Mouse (Mus musculus): ENCODE results near the gene Smim4. TPM values are rescaled to one million over a fixed set of nuclear protein-coding genes. Genes with fewer than 3 reads are reported as not detected.
A peak's percentile ranks its signal among the peaks of the same experiment; 100 is the strongest.

The Smim4 gene
- total RNA-seq, 2 experiments from 2014 or later = 26.9 to 30.3 TPM

DNA sequence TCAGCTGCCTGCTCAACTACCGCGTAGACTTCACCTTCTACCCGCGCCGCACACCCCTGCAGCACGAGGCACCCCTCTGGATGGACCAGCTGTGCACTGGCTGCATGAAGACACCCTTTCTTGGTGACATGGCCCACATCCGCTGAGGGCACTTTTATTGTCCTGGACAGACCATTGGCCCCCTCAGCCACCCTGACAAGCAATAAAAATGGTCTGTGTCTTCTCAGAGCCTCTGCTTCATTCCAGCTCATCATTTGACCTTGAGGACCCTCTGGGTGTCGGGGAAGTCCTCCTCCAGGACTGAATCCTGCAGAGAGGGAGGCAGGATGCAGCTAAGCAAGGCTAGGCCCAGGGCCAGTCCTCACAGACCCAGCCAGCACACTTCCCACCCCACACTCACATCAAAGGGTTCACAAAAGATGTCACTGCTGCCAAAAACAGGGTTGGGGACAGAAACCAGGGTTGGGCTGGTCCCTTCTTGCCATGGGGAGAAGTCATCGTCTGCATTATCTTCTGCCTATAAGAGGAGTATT lies 10.2 kb upstream of the Smim4 start:
- no peak for DNase-seq (ENCODE audit: low spot score in 2 of 2)

DNA sequence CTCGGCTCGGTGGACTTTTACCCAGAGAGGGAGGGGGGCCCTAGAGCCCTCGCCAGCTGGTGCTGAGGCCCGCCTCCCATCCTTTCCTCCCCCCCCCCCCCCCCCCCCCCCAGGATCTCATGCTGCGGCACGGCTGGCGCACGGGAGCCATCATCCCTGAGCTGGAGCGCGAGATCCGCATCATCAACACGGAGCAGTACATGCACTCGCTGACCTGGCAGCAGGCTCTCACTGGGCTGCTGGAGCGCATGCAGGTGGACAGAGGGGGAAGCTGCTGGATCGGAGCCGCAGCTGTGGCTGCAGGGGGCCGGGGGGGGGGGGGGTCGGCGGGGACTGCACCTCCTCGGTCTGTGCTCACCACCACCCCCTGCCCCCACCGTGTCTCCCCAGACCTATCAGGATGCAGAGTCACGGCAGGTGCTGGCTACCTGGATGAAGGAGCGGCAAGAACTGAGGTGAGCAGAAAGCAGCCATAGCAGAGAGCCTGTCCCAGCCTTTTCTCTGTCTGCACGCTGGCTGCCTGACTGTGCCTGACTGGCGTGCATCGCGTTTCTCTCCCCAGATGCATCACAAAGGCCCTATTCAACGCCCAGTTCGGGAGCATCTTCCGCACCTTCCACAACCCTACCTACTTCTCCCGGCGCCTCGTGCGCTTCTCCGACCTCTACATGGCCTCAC lies 9.6 kb upstream of the Smim4 start:
- no peak for DNase-seq (ENCODE audit: low spot score in 2 of 2)

DNA sequence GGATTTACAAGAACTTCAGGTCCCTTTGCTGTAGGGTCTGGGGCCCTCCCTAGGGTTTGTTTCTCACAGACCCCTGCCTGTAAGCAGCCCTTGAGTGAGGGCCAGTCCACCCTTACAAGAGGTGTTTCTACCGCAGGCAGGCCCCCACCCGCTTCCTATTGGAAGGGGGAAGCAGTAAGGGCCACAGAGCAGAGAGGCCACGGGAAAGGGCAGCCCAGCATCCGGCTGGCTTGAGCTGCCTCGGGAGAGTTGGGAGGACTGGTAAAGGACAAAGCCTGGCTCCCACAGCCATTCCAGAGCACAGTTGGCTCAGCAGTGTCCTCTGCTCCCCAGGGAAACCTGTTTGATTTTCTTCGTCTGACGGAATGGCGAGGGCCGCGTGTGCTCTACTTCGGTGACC lies 9.0 kb upstream of the Smim4 start:
- DNase-seq (ENCODE audit: low spot score in 2 of 2) = no peak

DNA sequence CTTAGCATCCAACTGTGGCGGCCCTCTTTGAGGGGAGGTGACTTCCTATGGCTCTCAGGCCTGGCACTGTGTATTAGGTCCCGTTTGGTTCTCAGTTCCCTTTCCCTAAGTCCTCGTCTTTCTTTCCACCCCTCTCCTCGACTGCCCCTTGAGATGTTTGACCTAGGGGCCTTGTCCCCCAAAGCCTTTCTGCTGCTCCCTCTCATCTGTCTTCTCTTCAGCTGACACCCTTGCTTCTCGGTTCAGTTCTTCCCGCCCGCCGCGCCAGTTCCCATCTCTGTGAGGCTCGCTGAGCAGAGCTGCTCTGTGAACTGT lies 8.5 kb upstream of the Smim4 start:
- no peak for DNase-seq (ENCODE audit: low spot score in 2 of 2)

DNA sequence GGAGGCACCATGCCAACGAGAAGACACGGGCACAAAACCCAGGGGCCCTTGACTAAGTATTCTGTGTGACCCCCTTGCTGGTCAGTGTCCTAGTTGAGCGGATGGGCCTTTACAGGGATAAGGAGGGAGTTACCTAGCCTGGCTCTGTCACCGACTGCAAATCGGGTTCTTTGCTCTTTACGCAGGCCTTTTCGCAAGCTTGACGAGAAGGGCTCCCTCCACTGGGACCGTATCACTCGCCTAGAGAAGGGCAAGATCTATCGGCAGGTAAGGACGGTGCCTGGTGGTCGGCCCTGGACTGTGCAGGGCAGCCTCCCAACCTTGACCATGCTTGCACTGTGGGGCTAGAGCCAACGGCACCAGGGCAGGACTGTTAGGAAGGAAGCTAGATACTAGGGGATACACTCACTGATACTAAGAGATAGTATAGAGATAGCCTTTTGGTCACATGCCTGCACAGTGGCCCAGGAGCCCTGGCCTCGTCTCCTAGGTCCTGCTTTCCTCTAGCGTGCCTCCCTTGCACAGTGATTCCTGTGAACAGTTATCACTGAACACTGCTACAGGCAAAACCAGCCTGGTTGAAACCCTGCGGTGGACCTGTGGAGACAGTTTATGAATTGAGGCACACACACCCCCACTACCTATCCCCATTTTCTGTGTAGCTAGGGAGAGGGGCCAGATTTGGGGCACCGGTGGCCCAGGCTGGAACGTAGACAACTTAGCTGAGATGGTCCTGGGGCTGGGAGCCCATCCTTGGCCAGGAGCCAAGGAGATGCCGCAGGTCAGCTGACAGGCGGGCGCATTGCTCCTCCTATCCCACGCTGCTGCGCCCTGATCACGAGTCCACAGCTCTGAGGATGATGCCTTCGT lies 7.9 kb upstream of the Smim4 start:
- no peak for DNase-seq (ENCODE audit: low spot score in 2 of 2)

DNA sequence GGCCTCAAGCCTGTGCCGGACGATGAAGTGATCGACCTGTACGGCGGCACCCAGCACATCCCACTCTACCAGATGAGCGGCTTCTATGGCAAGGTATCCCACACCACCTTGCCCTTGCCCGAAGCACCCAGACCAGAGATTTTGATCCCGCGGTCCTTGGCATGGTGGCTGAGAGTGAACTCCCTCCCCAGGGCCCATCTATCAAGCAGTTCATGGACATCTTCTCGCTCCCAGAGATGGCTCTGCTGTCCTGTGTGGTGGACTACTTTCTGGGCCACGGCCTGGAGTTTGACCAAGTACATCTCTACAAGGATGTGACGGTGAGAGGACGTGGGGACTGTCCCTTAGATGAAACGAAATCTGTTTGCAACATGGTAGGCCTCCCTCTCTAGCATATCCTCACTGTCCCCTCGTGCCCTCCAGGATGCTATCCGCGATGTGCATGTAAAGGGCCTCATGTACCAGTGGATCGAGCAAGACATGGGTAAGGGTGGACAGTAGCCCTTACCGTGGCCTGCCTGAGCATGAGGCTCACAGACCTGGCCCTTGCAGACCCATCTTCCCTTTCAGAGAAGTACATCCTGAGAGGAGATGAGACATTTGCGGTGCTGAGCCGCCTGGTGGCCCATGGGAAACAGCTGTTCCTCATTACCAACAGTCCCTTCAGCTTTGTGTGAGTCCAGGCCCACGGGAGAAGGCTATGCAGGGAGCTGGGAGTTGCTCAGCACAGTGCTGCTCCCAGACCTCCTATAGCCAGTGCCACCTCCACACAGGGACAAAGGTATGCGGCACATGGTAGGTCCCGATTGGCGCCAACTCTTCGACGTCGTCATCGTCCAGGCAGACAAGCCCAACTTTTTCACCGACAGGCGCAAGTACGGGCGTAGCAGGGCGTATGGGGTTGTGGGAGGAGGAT lies 7.0 kb upstream of the Smim4 start:
- no peak for DNase-seq (ENCODE audit: low spot score in 2 of 2)

DNA sequence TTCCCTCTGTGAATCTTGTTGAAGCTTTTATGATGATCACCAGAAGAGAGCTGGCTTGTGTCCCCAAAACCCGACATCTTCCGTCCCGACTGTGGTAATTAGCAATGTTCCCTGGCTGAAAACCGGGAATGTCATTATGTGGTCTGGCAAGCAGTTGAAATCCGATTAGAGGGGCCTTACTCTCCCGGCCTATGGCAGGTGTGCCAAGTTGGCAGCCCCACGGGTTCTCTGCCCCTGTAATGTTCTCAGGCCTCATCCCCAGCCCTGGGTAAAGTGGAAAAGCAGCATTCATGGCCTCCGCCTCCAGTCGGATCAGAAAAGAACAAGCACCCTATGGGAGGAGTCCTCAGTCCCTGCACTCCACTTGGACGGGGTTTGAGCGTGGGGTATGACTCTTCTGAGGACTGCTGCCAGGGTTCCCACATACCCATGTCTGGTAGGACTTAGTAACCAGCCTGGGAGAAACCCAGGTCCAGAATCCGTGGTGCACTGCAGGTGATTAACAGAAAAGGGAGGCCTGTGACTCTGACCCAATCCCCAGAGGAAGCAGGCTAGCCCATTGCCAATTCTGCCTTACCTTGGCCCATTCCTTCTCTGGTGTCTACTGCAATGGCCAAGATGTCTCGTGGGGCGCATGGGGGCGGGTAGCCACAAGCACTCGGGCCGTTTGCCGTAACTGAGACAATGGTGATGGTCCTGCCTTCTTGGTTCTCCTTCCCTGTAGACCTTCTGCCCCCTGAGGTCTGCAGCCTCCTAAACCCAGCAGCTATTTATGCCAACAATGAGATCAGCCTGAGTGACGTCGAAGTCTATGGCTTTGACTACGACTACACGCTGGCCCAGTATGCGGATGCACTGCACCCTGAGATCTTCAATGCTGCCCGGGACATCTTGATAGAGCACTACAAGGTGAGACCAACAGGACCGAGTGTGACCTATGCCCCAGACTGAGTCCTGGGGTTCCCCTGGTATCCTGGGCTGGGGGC lies 5.6 kb upstream of the Smim4 start:
- DNase-seq (ENCODE audit: low spot score in 2 of 2) = no peak

DNA sequence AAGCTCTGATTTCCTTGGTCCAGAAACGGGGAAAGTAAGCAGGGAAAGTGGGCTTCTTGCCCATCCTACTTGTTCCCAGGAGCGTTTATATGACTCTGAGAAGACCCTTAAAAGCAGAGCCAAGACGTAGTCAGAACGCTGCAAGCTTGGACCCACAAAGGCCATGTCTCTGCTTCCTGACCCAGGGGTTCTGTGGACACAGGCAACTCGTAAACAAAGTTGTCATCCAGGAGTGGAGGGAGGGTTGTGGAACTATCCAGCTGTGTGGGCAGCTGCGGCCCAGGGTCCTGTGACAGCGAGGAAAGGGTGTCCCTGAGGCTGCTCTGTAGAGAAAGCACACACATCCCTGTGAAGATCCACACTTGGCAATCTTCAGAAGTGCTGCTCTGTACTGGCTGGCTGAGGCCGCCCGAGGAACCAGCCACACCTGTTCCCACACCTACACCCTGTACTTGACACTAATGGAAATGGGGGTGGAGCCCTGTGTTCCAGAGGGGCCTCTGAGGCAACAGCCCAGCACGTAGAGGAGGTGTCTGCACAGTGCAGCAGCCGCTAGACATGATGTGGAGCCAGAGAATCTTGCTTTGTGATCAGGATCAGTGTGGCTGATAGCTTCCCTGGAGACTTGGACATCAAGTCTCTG lies 4.4 kb upstream of the Smim4 start:
- no peak for DNase-seq (ENCODE audit: low spot score in 2 of 2)

DNA sequence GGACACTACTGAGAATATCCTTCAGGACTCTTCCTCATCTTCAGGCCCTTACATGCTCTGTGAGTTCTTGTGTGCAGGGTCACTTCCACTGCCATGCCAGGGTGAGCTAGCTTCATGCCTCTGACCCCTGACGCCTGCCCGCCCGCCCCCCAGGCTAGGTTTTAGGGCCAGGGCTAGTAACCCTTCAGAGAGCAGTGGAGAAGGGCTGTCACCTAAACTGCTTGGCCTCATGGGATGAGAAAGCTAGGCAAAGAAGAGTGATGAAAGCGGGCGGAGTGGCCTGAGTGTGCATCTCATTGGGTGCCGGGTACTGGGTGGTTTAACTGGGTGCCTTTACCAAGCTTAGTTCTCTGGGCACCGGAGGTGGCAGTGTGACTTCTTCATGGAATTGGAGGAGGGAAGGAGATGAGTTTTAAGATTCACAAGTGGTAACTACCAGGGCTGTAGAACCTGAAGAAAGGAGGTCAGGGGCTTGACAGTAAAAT lies 3.8 kb upstream of the Smim4 start:
- DNase-seq (ENCODE audit: low spot score in 2 of 2) = no peak

DNA sequence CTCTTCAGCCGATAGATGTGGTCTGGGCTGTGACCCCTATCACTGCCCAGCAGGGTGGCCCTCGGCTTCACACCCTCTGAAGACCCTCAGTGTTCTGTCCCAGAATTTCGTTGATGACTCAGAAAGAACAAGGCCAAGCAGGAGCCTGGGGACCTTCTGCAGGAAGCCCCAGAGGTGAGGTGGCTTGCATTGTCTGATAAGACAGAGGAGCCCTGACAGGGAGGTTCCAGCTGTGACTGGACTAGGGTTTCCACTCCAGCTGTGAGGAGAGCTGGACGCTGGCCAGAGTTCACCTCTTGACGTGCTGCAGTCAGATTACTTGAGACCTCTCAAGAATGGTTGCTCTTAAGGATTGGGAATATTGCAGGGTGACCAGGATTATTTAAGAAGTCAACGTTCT lies 3.3 kb upstream of the Smim4 start:
- DNase-seq (ENCODE audit: low spot score in 2 of 2) = no peak

DNA sequence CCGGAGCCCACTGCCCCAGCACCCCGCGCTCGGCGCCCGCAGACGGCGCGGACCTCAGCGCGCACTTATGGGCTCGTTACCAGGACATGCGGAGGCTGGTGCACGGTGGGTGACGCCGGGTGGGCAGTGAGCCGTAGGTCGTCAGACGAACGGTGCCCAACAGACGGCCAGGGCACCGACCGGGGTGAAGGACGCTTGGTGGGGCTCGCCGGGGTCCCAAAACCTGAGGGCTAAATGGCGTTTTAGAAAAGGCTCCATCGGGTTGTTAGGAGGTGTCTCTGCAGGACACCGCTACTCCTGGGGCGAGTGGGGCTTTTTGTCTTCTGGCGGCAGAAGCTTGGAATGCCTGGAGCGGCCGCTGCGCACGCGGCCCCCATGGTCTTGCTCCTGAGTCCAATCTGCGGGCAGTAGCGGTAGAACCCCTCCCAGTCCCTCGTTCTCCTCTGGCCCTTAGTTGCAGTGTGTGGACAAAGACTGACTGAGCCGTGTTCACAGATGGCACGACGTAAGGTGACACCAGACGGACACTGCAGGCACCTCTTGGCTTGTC lies 2.6 kb upstream of the Smim4 start:
- no peak for DNase-seq (ENCODE audit: low spot score in 2 of 2)

DNA sequence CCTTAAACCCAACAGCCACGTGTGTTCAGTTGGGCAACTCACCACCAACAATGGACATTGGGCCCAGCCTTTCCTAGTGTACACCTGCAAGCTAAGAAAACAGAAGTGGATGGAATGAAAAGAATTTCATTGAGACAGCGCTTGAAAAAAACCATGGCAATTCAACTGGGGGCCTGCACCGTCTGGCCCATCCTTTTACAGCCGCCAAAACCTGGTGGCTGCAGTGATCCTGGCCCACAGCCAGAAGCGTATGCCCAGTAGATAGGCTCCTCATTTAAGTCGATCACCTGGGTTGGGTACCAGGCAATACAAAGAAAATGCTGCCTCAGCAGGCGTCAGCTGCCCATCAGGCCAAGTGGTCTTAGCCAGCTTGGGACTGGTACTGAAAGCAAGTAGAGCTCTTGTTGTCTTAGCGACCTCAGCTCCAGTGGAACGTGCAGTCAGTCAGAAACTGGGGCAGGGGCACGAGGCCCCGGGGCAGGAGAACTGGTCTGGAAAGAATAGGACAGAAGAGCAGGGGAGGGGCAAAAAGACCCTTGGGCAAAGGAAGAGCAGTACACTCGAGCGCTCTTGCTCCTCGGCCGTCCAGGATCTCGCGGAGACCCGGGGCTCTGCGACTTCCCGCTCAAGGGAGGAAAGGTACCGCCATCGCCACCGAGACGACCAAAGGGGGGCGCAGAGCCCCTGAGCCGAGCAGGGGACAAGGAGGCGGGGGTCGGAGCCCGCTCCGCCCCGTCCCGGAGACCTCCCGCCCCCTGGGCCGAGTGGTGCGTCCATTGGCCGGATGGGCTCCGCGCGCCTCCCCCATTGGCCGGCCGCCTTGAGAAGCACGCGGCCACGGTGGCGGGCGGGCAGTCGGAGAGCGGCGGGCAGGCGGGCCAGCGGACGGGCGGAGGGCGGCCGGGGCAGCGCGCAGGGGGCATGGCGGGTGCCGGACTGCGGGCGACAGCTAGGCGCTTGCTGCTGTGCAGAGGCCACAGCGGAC lies 1.8 kb upstream of the Smim4 start, which contains the start of gene Nt5dc2:
Gene Nt5dc2 (plus strand): TSS at position 818 of the 985 bp plus-strand sequence.
- DNase-seq (ENCODE audit: low spot score in 2 of 2) = peak in 1 of 2 experiments; percentile 60

DNA sequence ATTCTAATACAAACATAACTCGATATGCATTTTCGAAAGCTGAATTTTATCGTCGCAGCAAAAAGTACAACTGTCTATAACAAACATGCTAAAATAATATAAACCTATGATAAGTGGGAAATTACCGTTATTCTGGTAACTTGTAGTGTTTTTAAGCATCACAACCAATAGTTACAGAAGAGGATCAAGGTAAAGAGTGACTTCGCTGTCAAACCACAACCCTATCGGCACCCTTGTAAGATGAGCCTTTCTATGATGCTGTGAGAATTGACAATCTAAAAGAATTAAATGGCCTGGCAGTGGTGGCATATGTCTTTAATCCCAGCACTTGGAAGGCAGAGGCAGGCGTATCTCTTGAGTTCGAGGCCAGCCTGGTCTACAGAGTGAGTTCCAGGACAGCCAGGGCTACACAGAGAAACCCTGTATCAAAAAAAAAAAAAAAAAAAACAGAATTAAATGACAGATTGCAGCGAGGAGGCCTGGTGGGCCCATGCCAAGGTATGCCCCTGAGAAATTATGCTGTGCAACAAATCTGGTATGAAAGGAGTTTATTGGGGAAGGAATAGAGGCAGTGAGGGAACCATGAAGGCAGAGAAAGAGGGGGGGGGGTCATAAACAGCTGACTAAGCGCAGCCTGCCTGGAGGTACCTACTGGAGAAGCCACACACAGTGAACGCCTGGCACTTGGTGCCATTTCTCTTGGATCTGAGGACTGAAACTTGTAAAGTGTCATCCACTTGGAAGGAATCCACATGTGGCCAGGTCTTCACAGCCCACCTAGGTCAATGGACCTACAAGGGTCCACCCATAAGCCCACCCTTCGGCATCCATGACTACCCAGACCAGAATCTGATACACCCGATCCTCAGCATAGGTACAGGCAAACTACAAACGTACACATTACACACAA lies 825 bp upstream of the Smim4 start:
- DNase-seq (ENCODE audit: low spot score in 2 of 2) = peak in 1 of 2 experiments; percentile 23

DNA sequence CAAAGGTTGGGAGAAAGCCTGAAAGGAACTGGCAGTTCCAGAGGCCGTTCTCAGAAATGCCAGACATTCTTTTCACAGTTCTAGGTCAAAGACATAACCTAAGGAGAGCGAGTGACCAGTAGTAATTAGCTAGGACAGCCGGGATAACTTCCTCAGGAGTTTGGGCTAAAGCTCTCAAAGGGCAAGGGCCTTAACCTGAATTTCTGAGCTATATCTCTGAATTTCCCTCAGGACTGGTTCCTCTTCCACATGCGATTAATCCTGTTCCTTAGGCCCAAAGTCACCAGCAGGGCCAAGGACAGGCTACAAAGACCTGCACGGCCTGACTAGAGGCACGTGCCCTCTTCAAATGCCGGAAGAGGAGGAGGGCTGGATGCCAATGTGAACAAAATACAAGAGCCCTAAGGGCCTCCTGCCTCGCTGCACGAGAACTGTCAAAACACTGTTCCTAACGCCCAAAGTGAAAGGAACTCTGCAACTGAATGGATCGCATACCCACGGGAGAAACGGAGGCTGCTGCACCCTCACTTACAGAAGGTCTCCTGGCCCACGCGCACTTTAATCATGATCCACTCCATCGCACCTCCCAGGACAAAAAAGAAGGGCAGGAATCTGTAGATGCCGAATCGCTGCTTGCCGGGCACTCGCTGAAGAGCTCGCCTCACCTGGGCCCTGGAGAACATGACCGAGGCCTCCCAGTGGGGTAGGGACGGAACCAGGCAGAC lies 493 bp downstream of the Smim4 start:
- DNase-seq (ENCODE audit: low spot score in 2 of 2) = no peak

DNA sequence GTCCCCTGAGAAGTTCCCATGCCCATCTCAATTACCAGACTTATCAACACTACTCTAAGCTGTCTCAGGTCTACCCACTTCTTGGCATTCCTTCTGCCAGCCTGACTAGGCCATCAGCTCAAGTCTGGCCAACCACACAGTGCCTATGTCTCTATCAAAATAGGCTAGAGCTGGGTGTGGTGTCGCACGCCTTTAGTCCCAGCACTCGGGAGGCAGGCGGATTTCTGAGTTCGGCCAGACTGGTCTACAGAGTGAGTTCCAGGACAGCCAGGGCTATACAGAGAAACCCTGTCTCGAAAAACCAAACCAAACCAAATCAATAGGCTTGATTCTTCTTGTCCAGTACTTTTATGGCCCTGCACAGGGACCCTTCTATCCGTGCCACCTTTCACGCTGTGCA lies 1.9 kb downstream of the Smim4 start:
- DNase-seq (ENCODE audit: low spot score in 2 of 2) = no peak
